Mouse (Mus musculus) testis, adult 2 months (tissue): ENCODE results near the gene Panx1.

Experiments
- CTCF ChIP-seq: fragments of 200-500 bp; IDR thresholded peaks from 2 replicates; pipeline ENCODE4 v1.5.1; 2012; ENCODE audit warnings: low read depth, mild to moderate bottlenecking, inconsistent platforms, low read length, moderate library complexity; ENCODE audit not compliant: control insufficient read depth, insufficient read depth, insufficient replicate concordance
- POLR2A ChIP-seq: fragments of 200-500 bp; IDR thresholded peaks from 2 replicates; pipeline ENCODE4 v1.6.1; 2012; ENCODE audit warnings: low read depth, mild to moderate bottlenecking, inconsistent platforms, low read length, moderate library complexity; ENCODE audit not compliant: control insufficient read depth

DNA sequence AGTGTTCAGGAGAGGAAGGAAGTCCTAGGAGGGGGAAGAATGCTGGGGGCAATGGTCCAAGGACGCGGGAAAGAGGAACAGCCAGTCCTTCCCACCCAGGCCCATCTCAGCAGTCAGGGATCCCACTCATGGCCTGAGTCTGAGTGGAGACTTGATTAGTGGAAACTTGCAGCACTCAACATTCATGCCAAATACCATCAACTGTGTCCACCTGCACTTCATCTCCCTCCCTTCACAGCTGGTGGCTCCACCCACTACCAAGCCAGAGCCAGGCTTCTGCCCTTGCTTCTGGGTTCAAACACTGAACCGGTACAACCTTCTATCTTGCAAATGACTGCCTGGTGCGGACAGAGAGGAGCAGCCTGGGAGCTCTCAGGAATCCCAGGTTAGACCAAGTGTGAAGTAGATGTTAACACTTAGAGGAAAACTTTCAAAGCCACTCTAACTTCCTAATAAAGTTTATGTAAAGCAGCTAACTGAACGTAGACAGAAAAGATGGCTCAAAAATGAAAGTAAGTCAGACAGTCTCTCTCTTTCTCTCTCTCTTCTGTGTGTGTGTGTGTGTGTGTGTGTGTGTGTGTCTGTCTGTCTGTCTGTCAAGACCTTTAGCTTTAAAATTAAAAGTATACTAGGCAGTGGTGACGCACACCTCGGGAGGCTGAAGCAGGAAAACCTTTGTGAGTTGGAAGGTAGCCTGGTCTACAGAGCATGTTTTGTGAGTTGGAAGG, 10.6 kb downstream of the Panx1 start:
- TF ChIP-seq CTCF (no peak), POLR2A (no peak)
